Mouse (Mus musculus) layer of hippocampus, postnatal 25 days (tissue): ENCODE data around the gene Gm12166. TPM values are rescaled to one million over a fixed set of nuclear protein-coding genes. Genes with fewer than 3 reads are reported as not detected.

Experiments
- DNase-seq, 2 experiments: peaks; one replicate each; pipeline ENCODE4 v3.0.0; 2022; ENCODE audit warnings: mixed read lengths in 2 of 2, low spot score in 1 of 2; ENCODE audit errors: extremely low spot score in 1 of 2
- microRNA-seq, 2 experiments: library from miRNA; unstranded; fragments of <30 nt; microRNA quantifications; one replicate each; pipeline ENCODE4 v1.2.0; 2021
- total RNA-seq, 2 experiments: library from RNA; stranded (reverse); gene quantifications; 2 replicates each; pipeline ENCODE4 v1.2.3; 2021

Gm12166 gene
- total RNA-seq, 2 experiments from 2014 or later, result 3.4 to 4.2 TPM

DNA sequence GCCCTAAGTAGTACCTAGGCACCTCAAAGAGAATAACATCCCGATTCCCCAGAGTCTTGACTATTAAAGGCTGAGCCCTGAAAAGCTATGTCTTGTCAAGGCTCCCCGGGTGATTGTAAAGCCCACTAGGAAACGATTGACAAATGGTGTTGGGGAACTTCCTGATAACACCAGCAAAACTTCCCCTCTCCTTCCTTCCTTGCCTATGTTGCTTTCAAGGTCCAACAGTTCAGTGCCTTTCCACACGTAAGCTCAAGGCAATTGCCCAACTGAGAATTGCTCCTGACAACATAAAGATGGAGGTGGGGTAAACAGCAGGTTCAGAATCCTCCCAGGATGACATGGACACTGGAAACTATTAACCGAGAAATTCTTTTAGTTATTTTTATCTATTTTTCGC lies 29.1 kb downstream of the Gm12166 start:
- no peak for DNase-seq

DNA sequence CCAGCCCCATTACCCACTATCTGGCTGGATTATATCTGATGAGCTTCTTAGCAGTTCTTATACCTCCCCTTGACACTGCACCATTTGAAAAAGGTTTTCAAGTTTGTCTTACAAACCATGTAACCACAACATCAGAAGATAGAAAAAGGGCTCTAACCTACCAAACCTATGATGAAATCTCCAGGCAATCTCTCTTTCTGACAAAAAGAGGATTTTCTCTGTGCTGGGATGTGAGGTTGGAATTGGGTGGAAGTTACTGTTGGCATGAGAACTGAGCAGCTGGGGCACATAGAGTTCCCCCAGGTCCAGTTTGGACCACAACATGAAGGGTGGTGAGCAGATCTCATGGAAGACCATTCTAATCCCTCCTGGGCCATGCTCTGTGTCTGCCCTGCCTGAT lies 30.3 kb downstream of the Gm12166 start:
- no peak for DNase-seq

DNA sequence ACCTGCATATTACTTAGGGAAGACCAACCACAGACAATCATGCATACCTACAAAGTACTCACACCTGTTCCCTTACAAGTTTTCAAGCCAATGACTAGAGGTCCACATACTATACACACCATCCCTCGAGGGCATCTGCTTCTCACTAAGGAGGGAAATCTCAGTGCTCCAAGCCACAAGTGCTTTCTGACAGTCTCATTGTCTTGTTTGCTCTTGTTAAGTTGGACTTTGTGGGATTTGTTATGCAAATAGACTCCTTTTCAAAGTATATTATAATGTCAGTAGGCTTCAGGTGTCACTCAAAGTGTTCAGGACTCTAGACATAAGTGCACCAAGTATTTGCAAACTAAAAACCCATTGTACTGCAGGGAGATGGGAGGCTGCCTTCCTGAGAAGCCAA lies 31.9 kb downstream of the Gm12166 start:
- DNase-seq, result no peak

DNA sequence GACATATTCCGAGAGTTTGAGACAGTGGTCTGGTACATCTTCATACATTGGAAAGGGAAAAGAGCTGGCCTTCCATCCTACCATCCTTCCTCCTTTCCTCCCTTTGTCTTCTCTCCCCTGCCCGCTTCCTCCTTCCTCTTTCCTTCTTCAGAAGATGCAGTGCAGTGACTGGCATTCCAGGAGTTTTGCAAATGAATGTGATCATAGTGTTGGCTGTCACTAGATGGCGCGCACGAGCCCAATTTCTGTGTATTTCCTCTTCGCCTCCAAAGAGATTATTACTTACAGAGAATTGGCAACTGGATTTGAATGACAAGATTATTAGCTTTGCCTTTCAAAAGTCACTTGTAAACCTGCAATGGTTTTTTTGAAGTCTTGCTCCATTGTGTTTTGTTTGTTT lies 36.1 kb downstream of the Gm12166 start:
- peak; percentile 60 to 89 for DNase-seq

Small RNA genes within 50 kb of the gene (microRNA-seq; reads per million reads assigned to microRNA genes)
- 0 to 0.20 reads per million in 2 experiments for gene Mir8100

Other genes with a start within 250 kb of the Gm12166 start
- 10 to 100 TPM; 51.9 to 56.1 TPM for gene Clint1, start 200.3 kb downstream of the Gm12166 start, total RNA-seq
- 10 to 100 TPM; 35.5 to 37.0 TPM for gene Lsm11, start 107.4 kb downstream of the Gm12166 start, total RNA-seq
- gene Thg1l, start 96.8 kb downstream of the Gm12166 start, total RNA-seq, result 10 to 100 TPM in 1 of 2 experiments, 1 to 10 TPM in 1; 9.8 to 12.4 TPM
- under 1 TPM; 0.12 to 0.17 TPM for gene Sox30, start 72.0 kb downstream of the Gm12166 start, total RNA-seq
- gene Adam19, start 3.7 kb upstream of the Gm12166 start, total RNA-seq, result 10 to 100 TPM; 15.7 to 18.3 TPM
- 1 to 10 TPM; 3.3 to 3.7 TPM for gene Nipal4, start 114.2 kb upstream of the Gm12166 start, total RNA-seq
- gene Fndc9, start 183.2 kb upstream of the Gm12166 start, total RNA-seq, result under 1 TPM; 0.71 to 0.77 TPM